Mouse (Mus musculus) telencephalon, adult 2 months (tissue): ENCODE data around the gene Rab11fip4.
"Not testable (repeated sequence)": the region's sequence is repeated elsewhere in the genome, so short reads cannot be mapped to it uniquely, and the experiment has no call there.

Experiments used
- DNase-seq: peaks from one replicate; pipeline ENCODE4 v3.0.0-alpha.2; 2011; ENCODE audit warnings: low read depth, low spot score

The Rab11fip4 gene

GRCm38 (mm10) chr11:79676483-79676967 is 85.5 kb downstream of the Rab11fip4 start:
- DNase-seq: no peak

GRCm38 (mm10) chr11:79677402-79677801 is 86.4 kb downstream of the Rab11fip4 start:
- no peak for DNase-seq

- no peak for DNase-seq
These were observed 87.5 kb downstream of the Rab11fip4 start for GRCm38 (mm10) chr11:79678363-79679153.

GRCm38 (mm10) chr11:79679929-79680328 is 88.9 kb downstream of the Rab11fip4 start:
- DNase-seq: no peak

- no peak for DNase-seq
These were observed 89.5 kb downstream of the Rab11fip4 start for GRCm38 (mm10) chr11:79680559-79680958.

GRCm38 (mm10) chr11:79681182-79681581 is 90.2 kb downstream of the Rab11fip4 start:
- DNase-seq: no peak

GRCm38 (mm10) chr11:79681798-79682197 is 90.8 kb downstream of the Rab11fip4 start:
- DNase-seq: no peak

GRCm38 (mm10) chr11:79685109-79685508 is 94.1 kb downstream of the Rab11fip4 start:
- DNase-seq: no peak

GRCm38 (mm10) chr11:79686501-79687121 is 95.6 kb downstream of the Rab11fip4 start:
- DNase-seq: no peak

GRCm38 (mm10) chr11:79689916-79690315 is 98.9 kb downstream of the Rab11fip4 start:
- DNase-seq: no peak

- DNase-seq: no peak
These were observed 100.5 kb downstream of the Rab11fip4 start for GRCm38 (mm10) chr11:79691513-79691912.

GRCm38 (mm10) chr11:79696390-79697307 is 105.6 kb downstream of the Rab11fip4 start:
- DNase-seq: no peak

GRCm38 (mm10) chr11:79698071-79698470 is 107.1 kb downstream of the Rab11fip4 start:
- DNase-seq: no peak

- not testable (repeated sequence) for DNase-seq
These were observed 107.5 kb downstream of the Rab11fip4 start for GRCm38 (mm10) chr11:79698542-79698941.

- no peak for DNase-seq
These were observed 110.5 kb downstream of the Rab11fip4 start for GRCm38 (mm10) chr11:79701466-79701865.

- no peak for DNase-seq
These were observed 111.1 kb downstream of the Rab11fip4 start for GRCm38 (mm10) chr11:79702092-79702491.

GRCm38 (mm10) chr11:79703452-79703851 is 112.4 kb downstream of the Rab11fip4 start:
- DNase-seq: peak; percentile 49

GRCm38 (mm10) chr11:79703885-79704291 is 112.9 kb downstream of the Rab11fip4 start:
- peak; percentile 62 for DNase-seq

- DNase-seq: peak; percentile 79
These were observed 113.5 kb downstream of the Rab11fip4 start for GRCm38 (mm10) chr11:79704318-79705150.

- DNase-seq: no peak
These were observed 116.1 kb downstream of the Rab11fip4 start for GRCm38 (mm10) chr11:79707084-79707483.
